Mouse (Mus musculus) embryonic fibroblast, embryonic 13.5 days (primary cell): Measurements from ENCODE around the gene Igf1r.

Source experiments
- CTCF ChIP-seq: IDR thresholded peaks from 2 replicates; pipeline ENCODE4 v1.5.1; 2011; ENCODE audit warnings: mild to moderate bottlenecking, control low read depth, low read length, moderate library complexity, borderline replicate concordance; ENCODE audit not compliant: insufficient read depth
- POLR2A ChIP-seq: IDR thresholded peaks from 2 replicates; pipeline ENCODE4 v1.6.1; 2011; ENCODE audit warnings: low read depth, mild to moderate bottlenecking, control low read depth, low read length, moderate library complexity

- TF ChIP-seq CTCF, result no peak
- TF ChIP-seq POLR2A, result no peak
Observed at GRCm38 (mm10) chr7:67954591-67955185, 2.1 kb downstream of the Igf1r start.
